13 mouse cellular contexts compared by ENCODE assay signal in genomic region chr4:17026685-17027084, GRCm38 (mm10).
DNase-seq lines count a peak whose midpoint lies in the region; ATAC-seq and TF ChIP-seq lines count a peak whose summit lies in the region.
"Had no signal": no experiment of that assay in that cellular context is flagged by ENCODE, and none has a peak within 500 bp of the region (broad histone marks: within the 10 kb centered on the region; RNA-seq: fewer than 3 reads in every experiment).

No protein-coding gene starts in this region.

- TF ChIP-seq CTCF in kidney, postnatal 0 days (IDR thresholded peaks at IDR 0.05; ENCODE audit: low read depth) = peak; percentile 46
- TF ChIP-seq CTCF in E14TG2a.4 (conservative IDR thresholded peaks at IDR 0.05; ENCODE audit: low read length) = peak; percentile 20; the same call in 1 of the 2 replicates

- H3K9ac ChIP-seq in kidney, postnatal 0 days (ENCODE audit: low read depth, low read length) = no peak overlapping the region
- H3K9ac ChIP-seq: embryonic facial prominence, embryonic 15.5 days had no signal

- H3K27me3 ChIP-seq in kidney, postnatal 0 days (ENCODE audit: insufficient read depth, low read length) = no peaks in the 10 kb centered on the region
- no peaks in the 10 kb centered on the region for H3K27me3 ChIP-seq in E14TG2a.4 (ENCODE audit: insufficient read depth, low read length)
- H3K27me3 ChIP-seq: embryonic facial prominence, embryonic 15.5 days had no signal

- no peaks in the 10 kb centered on the region for H3K4me1 ChIP-seq in kidney, postnatal 0 days (replicated peaks; ENCODE audit: insufficient read depth, low read length)
- no peaks in the 10 kb centered on the region for H3K4me1 ChIP-seq in E14TG2a.4 (replicated peaks; ENCODE audit: low read depth, low read length)
- H3K4me1 ChIP-seq: embryonic facial prominence, embryonic 15.5 days had no signal

- H3K36me3 ChIP-seq in kidney, postnatal 0 days (ENCODE audit: insufficient read depth, low read length) = no peaks in the 10 kb centered on the region
- no peaks in the 10 kb centered on the region for H3K36me3 ChIP-seq in E14TG2a.4 (ENCODE audit: insufficient read depth, low read length)
- H3K36me3 ChIP-seq: embryonic facial prominence, embryonic 15.5 days had no signal

- H3K4me3 ChIP-seq in kidney, postnatal 0 days (replicated peaks; ENCODE audit: low read depth, low read length) = no peak overlapping the region
- no peak overlapping the region for H3K4me3 ChIP-seq in E14TG2a.4 (replicated peaks; ENCODE audit: low read length)
- H3K4me3 ChIP-seq: embryonic facial prominence, embryonic 15.5 days had no signal

- ATAC-seq in kidney, postnatal 0 days (replicated peaks; ENCODE audit: low FRiP score, low read depth) = no peak
- ATAC-seq: activated CD4-positive, CD25-positive, alpha-beta regulatory T cell, adult 4 months; inflammation-experienced regulatory T-cells, adult 6 months had no signal

- H3K9me3 ChIP-seq in kidney, postnatal 0 days (replicated peaks; ENCODE audit: low read length) = no peaks in the 10 kb centered on the region
- no peaks in the 10 kb centered on the region for H3K9me3 ChIP-seq in E14TG2a.4 (ENCODE audit: low read length)
- H3K9me3 ChIP-seq: embryonic facial prominence, embryonic 15.5 days had no signal

- peak; percentile 13 to 23 for DNase-seq in cerebellum, postnatal 10 days
- DNase-seq in cerebellum, adult 18-20 months = no peak
- peak; percentile 24 for DNase-seq in kidney, postnatal 0 days (ENCODE audit: low spot score)
- DNase-seq in kidney, adult 11 months = no peak
- DNase-seq in embryo, embryonic 11 days = peak; percentile 24
- DNase-seq in urinary bladder, postnatal 14 days (ENCODE audit: low spot score) = no peak
- no peak for DNase-seq in yolk sac, embryonic 10.5 days (ENCODE audit: low spot score)
- DNase-seq: layer of hippocampus, postnatal 36 days; spleen, adult 18-20 months had no signal

- 50% methylated on average over 2 of the region's 2 CpGs for WGBS in kidney, postnatal 0 days

- H3K4me2 ChIP-seq in kidney, postnatal 0 days (ENCODE audit: low read length) = no peak overlapping the region
- H3K4me2 ChIP-seq: embryonic facial prominence, embryonic 15.5 days had no signal

- H3K27ac ChIP-seq in kidney, postnatal 0 days = no peak overlapping the region
- H3K27ac ChIP-seq: embryonic facial prominence, embryonic 15.5 days had no signal

Comparison
In these comparisons a context has a peak if more than half of its experiments do, and no peak if none do; other contexts are left out.
1. DNase-seq: peak in cerebellum, postnatal 10 days (2 of 2), kidney, postnatal 0 days (single experiment) and embryo, embryonic 11 days (single experiment); none in cerebellum, adult 18-20 months (0 of 2), kidney, adult 11 months (single experiment), urinary bladder, postnatal 14 days (single experiment) and yolk sac, embryonic 10.5 days (single experiment).